Mouse (Mus musculus) stomach, postnatal 0 days (tissue): ENCODE results near the gene Ghrhr. TPM values are rescaled to one million over a fixed set of nuclear protein-coding genes. Genes with fewer than 3 reads are reported as not detected.

Experiments
- ATAC-seq: fragments of 200-750 bp; cut with Nextera tagmentation; 2 replicates; pipeline ENCODE4 v1.8.0; 2017; ENCODE audit not compliant: low FRiP score, low TSS enrichment
- DNase-seq: peaks from one replicate; pipeline ENCODE4 v3.0.0-alpha.2; 2016; ENCODE audit warnings: low spot score
- H3K27ac ChIP-seq: fragments of 300-500 bp; sonication (generic); replicated peaks from 2 replicates; pipeline ENCODE4 v1.5.1; 2014; ENCODE audit warnings: mild to moderate bottlenecking, control low read depth
- H3K27me3 ChIP-seq: fragments of 300-500 bp; sonication (generic); 2 replicates; pipeline ENCODE4 v1.6.1; 2014; ENCODE audit warnings: low read length; ENCODE audit not compliant: control insufficient read depth, insufficient read depth
- H3K36me3 ChIP-seq: fragments of 300-500 bp; sonication (generic); 2 replicates; pipeline ENCODE4 v1.6.1; 2014; ENCODE audit warnings: low read length, mixed read lengths; ENCODE audit not compliant: control insufficient read depth, insufficient read depth
- H3K4me1 ChIP-seq: fragments of 300-500 bp; sonication (generic); replicated peaks from 2 replicates; pipeline ENCODE4 v1.6.1; 2014; ENCODE audit warnings: antibody characterized with exemption; ENCODE audit not compliant: control insufficient read depth, insufficient read depth
- H3K4me2 ChIP-seq: fragments of 300-500 bp; sonication (generic); replicated peaks from 2 replicates; pipeline ENCODE4 v1.6.1; 2014; ENCODE audit warnings: low read depth, mild to moderate bottlenecking, control low read depth, moderate library complexity
- H3K4me3 ChIP-seq: fragments of 300-500 bp; sonication (generic); 2 replicates; pipeline ENCODE4 v1.5.1; 2014; ENCODE audit warnings: low read depth, low read length, control low read depth
- H3K9ac ChIP-seq: fragments of 300-500 bp; sonication (generic); 2 replicates; pipeline ENCODE4 v1.6.1; 2014; ENCODE audit warnings: mild to moderate bottlenecking, low read length, control low read depth, mixed read lengths
- H3K9me3 ChIP-seq: fragments of 300-500 bp; sonication (generic); 2 replicates; pipeline ENCODE4 v1.6.1; 2016; ENCODE audit warnings: low read length; ENCODE audit not compliant: control insufficient read depth
- CTCF ChIP-seq: IDR thresholded peaks from 2 replicates; pipeline ENCODE4 v1.5.1; 2016; ENCODE audit warnings: antibody characterized with exemption, low read depth, mild to moderate bottlenecking, moderate library complexity
- EP300 ChIP-seq: optimal IDR thresholded peaks from 2 replicates; pipeline ENCODE3; 2016; ENCODE audit warnings: antibody characterized with exemption
- WGBS: fragments of 180-500 bp; shearing (Covaris S2); extraction: QIAGEN DNeasy Blood & Tissue Kit; methylation state at CpG from one replicate; pipeline ENCODE4 v1.1.7; 2014; 5-methylcytosine and 5-hydroxymethylcytosine counted together
- polyA plus RNA-seq: library from polyadenylated mRNA; unstranded; fragments of >200 nt; fragmentation: Nextera tagmentation; extraction: Ambion mirVana; gene quantifications from 2 replicates; pipeline ENCODE4 v1.2.1, GENCODE M21; 2015

The Ghrhr gene
- polyA plus RNA-seq, 1 experiment from 2014 or later, result not detected

DNA sequence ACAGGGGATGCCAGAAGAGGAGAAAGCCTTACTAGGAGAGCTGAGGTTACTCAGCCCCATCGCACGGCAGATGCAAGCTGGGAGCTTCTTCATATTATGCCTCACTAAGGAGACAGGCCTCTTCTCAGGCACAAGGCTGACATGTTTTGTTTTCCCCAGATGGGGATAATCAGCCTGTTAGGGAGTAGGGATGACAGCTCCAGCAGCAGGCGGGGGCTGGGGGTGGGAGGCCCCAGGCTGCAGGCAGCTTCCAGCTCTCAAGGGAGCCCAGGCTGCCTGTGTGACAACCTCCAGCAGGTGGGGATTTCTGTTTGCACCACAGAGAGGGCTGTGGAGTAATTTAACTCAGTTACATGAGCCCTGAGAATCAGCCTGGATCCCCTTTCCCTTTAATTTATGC, 58.3 kb downstream of the Ghrhr start:
- 37% methylated on average over 3 of the region's 3 CpGs for WGBS
- ATAC-seq (peak; percentile 61; the same call in 1 of the 2 replicates), DNase-seq (no peak)
- TF ChIP-seq CTCF (0 out of 2 replicates have a peak, but pooled peaks have one; percentile 5), EP300 (no peak)
- H3K27me3 ChIP-seq, result no peaks in the 10 kb centered on the region
- H3K27ac ChIP-seq, result peak overlapping the region; percentile 53
- H3K4me3 ChIP-seq, result no peak overlapping the region
- H3K4me2 ChIP-seq, result no peak overlapping the region
- no peak overlapping the region for H3K9ac ChIP-seq
- no peaks in the 10 kb centered on the region for H3K9me3 ChIP-seq
- H3K36me3 ChIP-seq, result no peaks in the 10 kb centered on the region
- no peaks in the 10 kb centered on the region for H3K4me1 ChIP-seq

DNA sequence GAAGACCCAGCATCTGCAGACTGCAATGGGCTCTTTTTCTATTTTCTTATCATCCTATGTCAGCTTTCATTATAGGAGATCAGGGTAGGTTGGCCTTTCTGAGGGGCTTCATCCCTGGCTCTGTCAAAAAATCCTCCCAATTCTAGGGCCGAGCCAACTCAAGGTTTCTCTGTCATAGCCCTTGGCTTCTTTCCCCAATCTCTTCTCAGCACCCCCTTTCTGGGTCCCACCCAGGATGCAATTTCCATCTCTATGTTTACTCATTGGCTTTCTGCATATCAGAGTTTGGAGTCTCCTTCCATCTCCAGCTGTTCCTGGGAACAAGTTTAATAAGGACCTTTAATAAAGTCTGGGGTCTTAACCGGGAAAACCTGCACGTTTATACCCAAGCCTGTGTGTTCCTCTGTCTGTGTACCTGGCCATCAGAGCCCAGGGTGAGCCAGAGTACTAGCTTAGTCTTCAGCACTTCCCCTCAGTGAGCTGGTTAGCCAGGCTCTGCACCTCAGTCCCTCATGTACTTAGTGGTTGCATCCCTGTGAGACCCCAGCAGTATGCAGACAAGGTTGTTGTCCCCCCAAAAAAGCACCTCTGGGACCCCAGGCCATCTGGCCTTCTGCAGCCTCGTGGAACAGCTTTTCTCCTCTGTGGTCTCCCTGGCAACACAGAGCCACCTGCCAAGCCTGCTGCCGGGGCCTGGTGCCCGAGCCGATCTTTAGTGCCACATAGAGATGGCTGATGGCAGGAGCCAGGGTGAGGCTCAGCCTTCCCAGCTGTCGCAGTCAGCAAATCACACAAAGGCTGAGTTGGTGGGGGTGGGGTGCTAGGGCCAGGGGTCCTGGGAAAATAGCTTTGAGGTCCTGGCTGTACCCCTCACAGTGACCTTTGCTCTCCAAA, 59.4 kb downstream of the Ghrhr start:
- no peaks in the 10 kb centered on the region for H3K9me3 ChIP-seq
- no peaks in the 10 kb centered on the region for H3K27me3 ChIP-seq
- no peak overlapping the region for H3K27ac ChIP-seq
- no peak overlapping the region for H3K9ac ChIP-seq
- TF ChIP-seq CTCF (no peak), EP300 (no peak)
- H3K4me2 ChIP-seq, result no peak overlapping the region
- no peak for ATAC-seq
- H3K4me3 ChIP-seq, result no peak overlapping the region
- no peak for DNase-seq
- H3K36me3 ChIP-seq, result no peaks in the 10 kb centered on the region
- H3K4me1 ChIP-seq, result no peaks in the 10 kb centered on the region
- WGBS, result 58% methylated on average over 8 of the region's 8 CpGs

GRCm38 (mm10) chr6:55437919-55438318, 61.8 kb downstream of the Ghrhr start:
- TF ChIP-seq CTCF (no peak), EP300 (no peak)

More at GRCm38 (mm10) chr6:55437919-55438318, 61.8 kb downstream of the Ghrhr start:
- H3K4me3 ChIP-seq, result no peak overlapping the region
- DNase-seq (no peak), ATAC-seq (no peak; the same call in 1 of the 2 replicates)
- no peaks in the 10 kb centered on the region for H3K36me3 ChIP-seq
- H3K27ac ChIP-seq, result no peak overlapping the region
- H3K27me3 ChIP-seq, result no peaks in the 10 kb centered on the region
- no peaks in the 10 kb centered on the region for H3K4me1 ChIP-seq
- H3K9me3 ChIP-seq, result no peaks in the 10 kb centered on the region
- no peak overlapping the region for H3K9ac ChIP-seq
- H3K4me2 ChIP-seq, result no peak overlapping the region
- WGBS, result 10% methylated on average over 3 of the region's 3 CpGs

Other genes with a start within 250 kb of the Ghrhr start
- 0.12 and 0.23 TPM in 2 replicates for gene Crhr2, start 243.3 kb upstream of the Ghrhr start, polyA plus RNA-seq
- gene Inmt, start 201.3 kb upstream of the Ghrhr start, polyA plus RNA-seq, result 0.17 and 0.19 TPM in 2 replicates
- 2.4 and 2.9 TPM in 2 replicates for gene Mindy4, start 172.9 kb upstream of the Ghrhr start, polyA plus RNA-seq
- gene Aqp1, start 39.9 kb upstream of the Ghrhr start, polyA plus RNA-seq, result 15.3 and 16.2 TPM in 2 replicates
- gene Adcyap1r1, start 75.7 kb downstream of the Ghrhr start, polyA plus RNA-seq, result 5.4 and 5.5 TPM in 2 replicates